Mouse (Mus musculus) adrenal gland, postnatal 14 days (tissue): ENCODE results near the gene Sufu. TPM values are rescaled to one million over a fixed set of nuclear protein-coding genes. Genes with fewer than 3 reads are reported as not detected.

Experiments used
- DNase-seq: peaks from one replicate; pipeline ENCODE4 v3.0.0; 2021; ENCODE audit warnings: mixed read lengths
- total RNA-seq: library from RNA; stranded (reverse); gene quantifications from 2 replicates; pipeline ENCODE4 v1.2.3, GENCODE M21; 2021

Sufu gene
- total RNA-seq, 1 experiment from 2014 or later: 19.0 TPM

GRCm38 (mm10) chr19:46499836-46500580 lies 103.3 kb downstream of the Sufu start:
- peak; percentile 98 for DNase-seq

- peak; percentile 76 for DNase-seq
Measured at GRCm38 (mm10) chr19:46500581-46501341, 104.1 kb downstream of the Sufu start.

GRCm38 (mm10) chr19:46501401-46502068 lies 104.8 kb downstream of the Sufu start, which contains the start of gene Trim8:
Gene Trim8, plus strand, starts transcription at chr19:46501702.
- DNase-seq: peak; percentile 87

- DNase-seq: peak; percentile 92
Measured at GRCm38 (mm10) chr19:46502069-46502455, 105.4 kb downstream of the Sufu start.

- DNase-seq: peak; percentile 95
Measured at GRCm38 (mm10) chr19:46502471-46503166, 105.9 kb downstream of the Sufu start.

GRCm38 (mm10) chr19:46503351-46504084 lies 106.8 kb downstream of the Sufu start:
- peak; percentile 86 for DNase-seq

- DNase-seq: no peak
Measured at GRCm38 (mm10) chr19:46504085-46504552, 107.4 kb downstream of the Sufu start.

GRCm38 (mm10) chr19:46504822-46505417 lies 108.2 kb downstream of the Sufu start:
- DNase-seq: peak; percentile 5

- DNase-seq: peak; percentile 26
Measured at GRCm38 (mm10) chr19:46505646-46506371, 109.1 kb downstream of the Sufu start.

- peak; percentile 2 for DNase-seq
Measured at GRCm38 (mm10) chr19:46506372-46506717, 109.6 kb downstream of the Sufu start.

- DNase-seq: peak; percentile 9
Measured at GRCm38 (mm10) chr19:46507181-46507581, 110.5 kb downstream of the Sufu start.

- DNase-seq: peak; percentile 29
Measured at GRCm38 (mm10) chr19:46507806-46508205, 111.1 kb downstream of the Sufu start.

- DNase-seq: peak; percentile 33
Measured at GRCm38 (mm10) chr19:46508738-46509137, 112.0 kb downstream of the Sufu start.

- DNase-seq: peak; percentile 33
Measured at GRCm38 (mm10) chr19:46509202-46509601, 112.5 kb downstream of the Sufu start.

GRCm38 (mm10) chr19:46509736-46510135 lies 113.0 kb downstream of the Sufu start:
- no peak for DNase-seq

- DNase-seq: peak; percentile 62
Measured at GRCm38 (mm10) chr19:46510401-46510800, 113.7 kb downstream of the Sufu start.

GRCm38 (mm10) chr19:46510824-46511223 lies 114.1 kb downstream of the Sufu start:
- peak; percentile 67 for DNase-seq

GRCm38 (mm10) chr19:46511263-46511662 lies 114.6 kb downstream of the Sufu start:
- DNase-seq: peak; percentile 59

GRCm38 (mm10) chr19:46514387-46514786 lies 117.7 kb downstream of the Sufu start:
- DNase-seq: no peak

- no peak for DNase-seq
Measured at GRCm38 (mm10) chr19:46515287-46515821, 118.7 kb downstream of the Sufu start.
